Mouse (Mus musculus): Measurements from ENCODE around the gene Mplkip. TPM values are rescaled to one million over a fixed set of nuclear protein-coding genes. Genes with fewer than 3 reads are reported as not detected.

Mplkip gene
- polyA plus RNA-seq, 1 experiment from 2014 or later, result 73.3 TPM

DNA sequence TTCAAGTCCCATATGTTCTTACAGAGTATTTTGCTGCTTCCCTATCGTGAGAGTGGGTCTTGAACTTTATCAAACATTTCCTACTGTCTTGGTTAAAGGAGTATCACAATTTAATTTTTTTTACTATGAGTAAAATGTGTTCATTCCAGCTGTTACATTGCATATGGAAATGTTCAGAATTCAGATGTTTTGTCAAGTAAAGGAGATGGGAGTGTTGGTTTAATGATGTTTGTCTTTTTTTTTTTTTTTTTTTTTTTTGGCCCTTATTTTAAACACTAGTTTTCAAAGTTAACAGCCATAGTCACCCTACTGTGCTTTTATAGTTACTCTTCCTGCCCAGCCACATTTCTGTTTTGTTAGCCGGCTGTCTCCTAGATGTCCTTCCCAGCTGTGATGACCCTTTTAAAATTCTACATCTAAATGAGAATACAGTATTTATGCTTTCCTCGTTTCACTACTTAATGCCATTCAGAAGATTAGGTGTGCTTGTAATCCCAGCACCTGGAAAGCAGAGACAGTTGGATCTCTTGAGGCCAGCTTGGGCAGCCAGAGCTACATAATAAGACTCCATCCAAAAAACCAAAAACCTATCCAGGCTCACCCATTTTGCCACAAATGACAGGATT is 5.2 kb downstream of the Mplkip start:
- no peak overlapping the region for H3K27ac ChIP-seq (ENCODE audit: low read depth, low read length)
- WGBS, result 86% methylated on average over 3 of the region's 3 CpGs

GRCm38 (mm10) chr13:17701322-17701721 is 6.3 kb downstream of the Mplkip start:
- peaks cover 3% of the 10 kb centered on the region; the same call in 1 of the 2 replicates for H3K36me3 ChIP-seq (ENCODE audit: control insufficient read depth, insufficient read depth, low read length)
- no peak overlapping the region for H3K4me3 ChIP-seq (ENCODE audit: low read length)
- H3K4me2 ChIP-seq (replicated peaks; ENCODE audit: low read depth, low read length), result no peak overlapping the region
- H3K9me3 ChIP-seq (ENCODE audit: control insufficient read depth, low read length), result no peaks in the 10 kb centered on the region
- H3K9ac ChIP-seq (ENCODE audit: low read depth, low read length), result no peak overlapping the region
- H3K4me1 ChIP-seq (ENCODE audit: control insufficient read depth, insufficient read depth, low read length), result no peaks in the 10 kb centered on the region
- no peak for ATAC-seq (ENCODE audit: low FRiP score, low TSS enrichment)
- H3K27ac ChIP-seq (ENCODE audit: low read depth, low read length), result no peak overlapping the region
- H3K27me3 ChIP-seq (ENCODE audit: control insufficient read depth, insufficient read depth, low read length), result no peaks in the 10 kb centered on the region

More for the DNA sequence above, 5.2 kb downstream of the Mplkip start:
- no peak for ATAC-seq (ENCODE audit: low FRiP score, low TSS enrichment)
- Histone ChIP-seq H3K27me3 (ENCODE audit: control insufficient read depth, insufficient read depth, low read length) (no peaks in the 10 kb centered on the region), H3K4me1 (ENCODE audit: control insufficient read depth, insufficient read depth, low read length) (no peaks in the 10 kb centered on the region), H3K4me3 (ENCODE audit: low read length) (no peak overlapping the region), H3K9ac (ENCODE audit: low read depth, low read length) (no peak overlapping the region), H3K4me2 (replicated peaks; ENCODE audit: low read depth, low read length) (no peak overlapping the region), H3K36me3 (ENCODE audit: control insufficient read depth, insufficient read depth, low read length) (peaks cover 3% of the 10 kb centered on the region; the same call in 1 of the 2 replicates), H3K9me3 (ENCODE audit: control insufficient read depth, low read length) (no peaks in the 10 kb centered on the region)

- H3K4me1 ChIP-seq (ENCODE audit: control insufficient read depth, insufficient read depth, low read length), result no peaks in the 10 kb centered on the region
- H3K4me3 ChIP-seq (ENCODE audit: low read length), result no peak overlapping the region
- no peaks in the 10 kb centered on the region for H3K27me3 ChIP-seq (ENCODE audit: control insufficient read depth, insufficient read depth, low read length)
- no peak overlapping the region for H3K4me2 ChIP-seq (replicated peaks; ENCODE audit: low read depth, low read length)
- H3K9me3 ChIP-seq (ENCODE audit: control insufficient read depth, low read length), result no peaks in the 10 kb centered on the region
- H3K9ac ChIP-seq (ENCODE audit: low read depth, low read length), result no peak overlapping the region
- H3K36me3 ChIP-seq (ENCODE audit: control insufficient read depth, insufficient read depth, low read length), result peaks cover 3% of the 10 kb centered on the region; the same call in 1 of the 2 replicates
- H3K27ac ChIP-seq (ENCODE audit: low read depth, low read length), result no peak overlapping the region
- no peak for ATAC-seq (ENCODE audit: low FRiP score, low TSS enrichment)
Measured at GRCm38 (mm10) chr13:17702311-17702710, 7.3 kb downstream of the Mplkip start.

- Histone ChIP-seq H3K9me3 (ENCODE audit: control insufficient read depth, low read length) (no peaks in the 10 kb centered on the region), H3K27ac (ENCODE audit: low read depth, low read length) (no peak overlapping the region), H3K4me3 (ENCODE audit: low read length) (no peak overlapping the region), H3K36me3 (ENCODE audit: control insufficient read depth, insufficient read depth, low read length) (no peaks in the 10 kb centered on the region), H3K4me1 (ENCODE audit: control insufficient read depth, insufficient read depth, low read length) (no peaks in the 10 kb centered on the region), H3K4me2 (replicated peaks; ENCODE audit: low read depth, low read length) (no peak overlapping the region), H3K27me3 (ENCODE audit: control insufficient read depth, insufficient read depth, low read length) (no peaks in the 10 kb centered on the region), H3K9ac (ENCODE audit: low read depth, low read length) (no peak overlapping the region)
- WGBS, result 89% methylated on average over 6 of the region's 6 CpGs
- no peak for ATAC-seq (ENCODE audit: low FRiP score, low TSS enrichment)
Measured at GRCm38 (mm10) chr13:17705188-17705826, 10.3 kb downstream of the Mplkip start.

DNA sequence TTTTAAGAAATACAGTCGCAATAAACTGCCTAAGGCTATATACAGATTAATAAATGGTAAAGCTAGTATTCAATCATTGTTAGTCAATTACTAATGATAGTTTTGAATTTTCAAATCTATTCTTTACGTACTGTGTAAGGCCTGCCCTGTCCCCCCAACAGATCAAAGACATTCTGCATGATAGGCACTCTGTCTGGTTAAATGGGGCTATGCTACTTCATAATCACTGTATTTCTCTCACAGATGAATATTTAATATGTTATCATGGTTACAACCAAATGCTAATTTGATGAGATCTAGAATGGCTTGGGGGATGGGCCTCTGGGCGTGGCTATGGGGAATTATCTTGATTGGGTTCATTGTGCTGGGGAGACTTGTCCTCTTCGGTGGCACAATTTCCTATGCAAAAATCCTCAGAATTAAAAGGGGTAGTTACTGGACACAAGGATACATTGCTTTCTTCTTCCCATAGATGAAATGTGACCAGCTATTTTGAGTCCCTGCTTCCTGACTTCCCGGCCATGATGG is 13.9 kb downstream of the Mplkip start:
- 91% methylated on average over 5 of the region's 5 CpGs for WGBS
- no peak for ATAC-seq (ENCODE audit: low FRiP score, low TSS enrichment)
- H3K4me3 ChIP-seq (ENCODE audit: low read length), result no peak overlapping the region
- no peak overlapping the region for H3K27ac ChIP-seq (ENCODE audit: low read depth, low read length)
- H3K36me3 ChIP-seq (ENCODE audit: control insufficient read depth, insufficient read depth, low read length), result no peaks in the 10 kb centered on the region; the same call in 1 of the 2 replicates
- no peak overlapping the region for H3K4me2 ChIP-seq (replicated peaks; ENCODE audit: low read depth, low read length)
- H3K4me1 ChIP-seq (ENCODE audit: control insufficient read depth, insufficient read depth, low read length), result no peaks in the 10 kb centered on the region
- no peak overlapping the region for H3K9ac ChIP-seq (ENCODE audit: low read depth, low read length)
- H3K27me3 ChIP-seq (ENCODE audit: control insufficient read depth, insufficient read depth, low read length), result no peaks in the 10 kb centered on the region
- no peaks in the 10 kb centered on the region for H3K9me3 ChIP-seq (ENCODE audit: control insufficient read depth, low read length)

DNA sequence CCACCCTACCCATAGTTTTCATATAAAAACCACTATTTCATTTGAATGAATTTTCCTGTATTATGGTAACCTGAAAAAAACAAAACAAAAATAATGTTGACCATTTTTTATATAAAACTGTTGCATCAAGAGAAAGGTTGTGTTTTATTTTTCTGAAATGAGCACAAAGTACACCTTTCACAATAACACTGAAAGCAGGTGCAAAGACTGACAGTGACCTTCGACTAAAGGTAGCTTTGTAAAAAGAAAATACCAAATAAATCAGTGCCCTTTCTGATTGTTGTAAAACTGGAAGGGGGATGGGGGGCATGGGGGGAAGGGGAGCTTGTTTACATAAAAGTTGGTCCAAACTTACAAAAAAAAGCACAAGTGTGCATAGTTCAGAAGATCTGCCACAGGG is 22.4 kb downstream of the Mplkip start:
- no peaks in the 10 kb centered on the region for H3K4me1 ChIP-seq (ENCODE audit: control insufficient read depth, insufficient read depth, low read length)
- H3K4me2 ChIP-seq (replicated peaks; ENCODE audit: low read depth, low read length), result no peak overlapping the region
- H3K27ac ChIP-seq (ENCODE audit: low read depth, low read length), result no peak overlapping the region
- peaks cover 40% of the 10 kb centered on the region for H3K36me3 ChIP-seq (ENCODE audit: control insufficient read depth, insufficient read depth, low read length)
- ATAC-seq (ENCODE audit: low FRiP score, low TSS enrichment), result no peak
- H3K9me3 ChIP-seq (ENCODE audit: control insufficient read depth, low read length), result no peaks in the 10 kb centered on the region
- no peak overlapping the region for H3K4me3 ChIP-seq (ENCODE audit: low read length)
- WGBS, result 95% methylated on average over 1 of the region's 1 CpGs
- H3K27me3 ChIP-seq (ENCODE audit: control insufficient read depth, insufficient read depth, low read length), result no peaks in the 10 kb centered on the region
- no peak overlapping the region for H3K9ac ChIP-seq (ENCODE audit: low read depth, low read length)

DNA sequence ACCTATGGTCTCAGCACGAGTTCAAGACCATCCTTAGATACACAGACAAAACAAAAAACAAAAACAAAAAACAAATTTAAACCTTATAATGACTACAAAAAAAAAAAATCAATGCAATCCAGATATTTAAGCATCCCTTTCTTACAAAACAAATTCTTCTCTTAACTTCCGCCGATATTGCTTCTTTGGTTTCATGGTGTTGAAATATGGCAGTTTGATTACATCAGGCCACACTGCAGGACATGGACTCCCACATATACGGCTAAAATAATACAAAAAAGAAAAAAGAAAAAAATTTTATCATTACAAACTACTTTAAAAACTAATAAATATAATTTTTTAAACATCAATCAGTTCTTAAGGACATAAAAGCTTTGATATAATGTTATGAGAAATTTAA is 32.9 kb downstream of the Mplkip start:
- Histone ChIP-seq H3K9me3 (ENCODE audit: control insufficient read depth, low read length) (no peaks in the 10 kb centered on the region), H3K36me3 (ENCODE audit: control insufficient read depth, insufficient read depth, low read length) (peaks cover 16% of the 10 kb centered on the region), H3K27ac (ENCODE audit: low read depth, low read length) (no peak overlapping the region), H3K9ac (ENCODE audit: low read depth, low read length) (no peak overlapping the region), H3K4me3 (ENCODE audit: low read length) (no peak overlapping the region), H3K4me1 (ENCODE audit: control insufficient read depth, insufficient read depth, low read length) (no peaks in the 10 kb centered on the region), H3K4me2 (replicated peaks; ENCODE audit: low read depth, low read length) (no peak overlapping the region), H3K27me3 (ENCODE audit: control insufficient read depth, insufficient read depth, low read length) (no peaks in the 10 kb centered on the region)
- no peak for ATAC-seq (ENCODE audit: low FRiP score, low TSS enrichment)
- 89% methylated on average over 4 of the region's 4 CpGs for WGBS

DNA sequence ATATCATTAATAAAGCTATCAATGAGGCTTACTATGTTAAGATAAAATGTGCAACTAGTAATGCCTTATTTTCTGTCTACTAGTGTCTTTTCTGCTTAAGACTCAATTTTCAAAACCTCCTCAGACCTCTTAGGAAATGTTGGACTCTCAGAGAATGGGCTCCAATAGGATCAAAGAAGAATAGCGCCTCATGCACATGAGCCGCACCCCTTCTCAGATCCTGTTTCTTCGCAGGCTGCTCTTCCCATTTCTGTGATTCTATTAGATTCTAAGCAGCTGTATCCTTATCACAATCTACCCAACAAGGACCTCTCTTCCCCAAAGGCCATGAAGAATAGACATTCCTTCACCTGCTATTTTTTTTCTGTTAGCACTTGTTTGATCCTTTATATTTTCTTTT is 33.8 kb downstream of the Mplkip start:
- no peaks in the 10 kb centered on the region for H3K9me3 ChIP-seq (ENCODE audit: control insufficient read depth, low read length)
- no peaks in the 10 kb centered on the region for H3K4me1 ChIP-seq (ENCODE audit: control insufficient read depth, insufficient read depth, low read length)
- 88% methylated on average over 3 of the region's 3 CpGs for WGBS
- ATAC-seq (ENCODE audit: low FRiP score, low TSS enrichment), result no peak
- H3K4me3 ChIP-seq (ENCODE audit: low read length), result no peak overlapping the region
- H3K9ac ChIP-seq (ENCODE audit: low read depth, low read length), result no peak overlapping the region
- H3K36me3 ChIP-seq (ENCODE audit: control insufficient read depth, insufficient read depth, low read length), result peaks cover 14% of the 10 kb centered on the region
- H3K27me3 ChIP-seq (ENCODE audit: control insufficient read depth, insufficient read depth, low read length), result no peaks in the 10 kb centered on the region
- no peak overlapping the region for H3K27ac ChIP-seq (ENCODE audit: low read depth, low read length)
- no peak overlapping the region for H3K4me2 ChIP-seq (replicated peaks; ENCODE audit: low read depth, low read length)
